Mouse (Mus musculus) E14TG2a.4 (cell line): ENCODE data around the gene Tsga10ip.

Source experiments
- CTCF ChIP-seq: conservative IDR thresholded peaks from 2 replicates; pipeline ENCODE4 v1.5.1; 2014; ENCODE audit warnings: low read length
- POU5F1 ChIP-seq: IDR thresholded peaks from 2 replicates; pipeline ENCODE4 v1.6.1; 2014; ENCODE audit warnings: low read length, borderline replicate concordance

DNA sequence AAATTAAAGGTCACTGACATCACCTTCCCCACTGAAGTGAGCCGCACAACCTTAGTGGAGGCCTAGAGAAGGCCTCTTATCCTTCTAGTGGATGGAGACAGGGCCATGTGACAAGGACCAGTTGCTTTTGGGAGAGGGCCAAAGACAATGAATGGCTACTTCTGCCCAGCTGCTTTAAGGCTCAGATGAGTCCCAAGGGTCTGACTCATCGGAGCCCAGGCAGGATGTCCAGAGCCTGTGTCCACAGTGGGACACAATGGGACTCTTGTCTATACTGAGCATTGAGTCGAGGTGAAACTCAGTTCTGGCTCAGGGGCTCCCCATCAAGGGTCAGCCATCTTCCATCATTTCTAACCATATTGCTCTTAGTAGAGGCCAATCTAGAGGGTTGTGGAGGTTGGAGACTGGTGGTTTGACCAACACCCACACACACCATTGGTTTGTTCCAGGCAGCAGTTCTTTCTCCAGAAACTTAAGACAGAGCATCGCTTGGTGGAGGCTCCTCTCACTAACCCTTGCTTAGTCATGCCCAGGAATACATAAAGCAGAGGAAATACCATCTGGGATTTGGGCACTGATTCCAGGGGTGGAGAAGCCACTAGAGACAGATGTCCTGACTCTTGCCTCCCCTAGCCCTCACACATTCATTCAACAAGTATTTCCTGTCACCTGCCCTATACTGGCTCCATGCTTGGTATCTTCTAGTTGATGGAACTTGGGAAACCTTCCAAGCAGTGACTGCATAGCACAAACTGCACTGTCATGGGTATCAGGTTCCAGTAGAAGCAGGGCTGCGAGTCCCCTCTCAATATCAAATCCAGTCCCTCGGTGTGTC, 56.8 kb downstream of the Tsga10ip start:
- TF ChIP-seq CTCF: no peak
- no peak for TF ChIP-seq POU5F1
